In the genomic region with DNA sequence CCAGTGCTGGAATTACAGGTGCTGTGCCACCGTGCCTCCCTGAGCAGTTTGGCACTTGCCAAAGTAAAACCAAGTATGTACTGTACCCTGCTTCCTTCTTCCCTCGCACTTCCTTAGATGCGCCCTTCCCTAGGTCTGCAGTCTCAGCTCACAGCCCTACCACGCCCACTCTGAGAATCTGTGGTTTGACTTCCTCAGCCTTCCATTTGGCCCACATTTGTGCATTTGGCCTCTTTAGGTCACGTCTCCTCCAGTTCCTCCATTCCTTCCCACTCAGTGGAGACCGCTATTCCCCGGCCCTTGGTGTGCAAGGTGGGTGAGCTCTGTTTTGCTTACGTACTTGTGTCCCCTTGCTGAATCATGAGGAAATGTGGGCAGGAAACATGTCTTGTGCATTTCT, we compare ENCODE assay signal across 24 mouse cellular contexts. TPM values are rescaled to one million over a fixed set of nuclear protein-coding genes. Genes with fewer than 3 reads are reported as not detected.
DNase-seq lines count a peak whose midpoint lies in the region; ATAC-seq and TF ChIP-seq lines count a peak whose summit lies in the region.
"Had no signal": no experiment of that assay in that cellular context is flagged by ENCODE, and none has a peak within 500 bp of the region (broad histone marks: within the 10 kb centered on the region; RNA-seq: fewer than 3 reads in every experiment).

No protein-coding gene starts in this region.

- TF ChIP-seq EP300 in heart, adult 2 months (IDR thresholded peaks at IDR 0.05; ENCODE audit: insufficient read depth, low read depth, low read length) = no peak
- no peak for TF ChIP-seq EP300 in heart, postnatal 0 days (IDR thresholded peaks at IDR 0.05; ENCODE audit: low read depth)

- TF ChIP-seq POLR2A in heart, adult 2 months (IDR thresholded peaks at IDR 0.05; ENCODE audit: insufficient read depth, low read depth, low read length) = no peak
- TF ChIP-seq POLR2A in cerebellum, adult 2 months (IDR thresholded peaks at IDR 0.05; ENCODE audit: borderline replicate concordance, insufficient read depth, low read length) = no peak

- H3K27ac ChIP-seq in heart, embryonic 10.5 days = peak overlapping the region; percentile 52
- no peak overlapping the region; the same call in 1 of the 2 replicates for H3K27ac ChIP-seq in heart, adult 2 months
- peak overlapping the region; percentile 60 for H3K27ac ChIP-seq in heart, postnatal 0 days (ENCODE audit: low read depth)
- H3K27ac ChIP-seq in brown adipose tissue, adult 24 weeks (replicated peaks; ENCODE audit: low read depth, low read length) = 0 out of 2 replicates have a peak overlapping the region, but pooled peaks have one; percentile 16
- no peak overlapping the region for H3K27ac ChIP-seq in cerebellum, adult 2 months (ENCODE audit: insufficient read depth, low read length)
- H3K27ac ChIP-seq: embryonic facial prominence, embryonic 15.5 days; hindbrain, embryonic 14.5 days; limb, embryonic 12.5 days; liver, embryonic 14.5 days; lung, embryonic 15.5 days; stomach, embryonic 15.5 days had no signal

- H3K36me3 ChIP-seq in heart, embryonic 10.5 days = peaks cover 30% of the 10 kb centered on the region
- H3K36me3 ChIP-seq in heart, adult 2 months (ENCODE audit: control insufficient read depth, insufficient read depth, low read length) = peaks cover 5% of the 10 kb centered on the region
- H3K36me3 ChIP-seq in heart, postnatal 0 days (replicated peaks; ENCODE audit: control insufficient read depth, insufficient read depth, low read length) = peaks cover 18% of the 10 kb centered on the region; the same call in 1 of the 2 replicates
- H3K36me3 ChIP-seq: embryonic facial prominence, embryonic 15.5 days; limb, embryonic 12.5 days; lung, embryonic 15.5 days; stomach, embryonic 15.5 days had no signal

- ATAC-seq in heart, postnatal 0 days (ENCODE audit: insufficient read depth, low read depth) = no peak
- ATAC-seq in megakaryocyte progenitor cell, adult 5-6 weeks (replicated peaks; ENCODE audit: poor library complexity) = peak; percentile 75
- ATAC-seq: CD4-positive, CD25-positive, alpha-beta regulatory T cell, adult 4 months; forebrain, embryonic 16.5 days; Patski had no signal

- H3K9ac ChIP-seq in heart, adult 2 months (ENCODE audit: low read depth, low read length) = no peak overlapping the region
- H3K9ac ChIP-seq in heart, postnatal 0 days (replicated peaks; ENCODE audit: low read depth, low read length) = no peak overlapping the region
- H3K9ac ChIP-seq: embryonic facial prominence, embryonic 15.5 days; hindbrain, embryonic 14.5 days; limb, embryonic 12.5 days; liver, embryonic 14.5 days; lung, embryonic 15.5 days; stomach, embryonic 15.5 days had no signal

- no peaks in the 10 kb centered on the region for H3K27me3 ChIP-seq in heart, embryonic 10.5 days (ENCODE audit: insufficient read depth, poor library complexity, severe bottlenecking)
- no peaks in the 10 kb centered on the region for H3K27me3 ChIP-seq in heart, adult 2 months (ENCODE audit: control insufficient read depth, insufficient read depth, low read length)
- H3K27me3 ChIP-seq in heart, postnatal 0 days (ENCODE audit: control insufficient read depth, insufficient read depth, low read length) = no peaks in the 10 kb centered on the region
- no peaks in the 10 kb centered on the region for H3K27me3 ChIP-seq in cerebellum, adult 2 months (ENCODE audit: control insufficient read depth, insufficient read depth, low read length)
- H3K27me3 ChIP-seq: embryonic facial prominence, embryonic 15.5 days; limb, embryonic 12.5 days; lung, embryonic 15.5 days; Patski; stomach, embryonic 15.5 days had no signal

- no peaks in the 10 kb centered on the region for H3K9me3 ChIP-seq in heart, embryonic 10.5 days
- H3K9me3 ChIP-seq in heart, postnatal 0 days (replicated peaks; ENCODE audit: control insufficient read depth, low read length) = no peaks in the 10 kb centered on the region
- H3K9me3 ChIP-seq: embryonic facial prominence, embryonic 15.5 days; limb, embryonic 12.5 days; lung, embryonic 15.5 days; megakaryocyte, embryonic 14.5 days; stomach, embryonic 15.5 days had no signal

- intact Hi-C loops in heart, adult 2 months (cut with DNase I) = no loop called here

- no peak overlapping the region for H3K4me3 ChIP-seq in heart, embryonic 10.5 days
- no peak overlapping the region for H3K4me3 ChIP-seq in heart, adult 2 months
- no peak overlapping the region for H3K4me3 ChIP-seq in heart, postnatal 0 days (ENCODE audit: low read depth, low read length)
- H3K4me3 ChIP-seq in brown adipose tissue, adult 24 weeks (ENCODE audit: insufficient read depth, low read depth, low read length) = no peak overlapping the region
- no peak overlapping the region for H3K4me3 ChIP-seq in cerebellum, adult 2 months (replicated peaks; ENCODE audit: insufficient read depth, low read depth, low read length)
- H3K4me3 ChIP-seq: embryonic facial prominence, embryonic 15.5 days; limb, embryonic 12.5 days; lung, embryonic 15.5 days; megakaryocyte, embryonic 14.5 days; myocyte; stomach, embryonic 15.5 days had no signal

- DNase-seq in heart, embryonic 10.5 days (ENCODE audit: low spot score) = no peak
- no peak for DNase-seq in heart, adult 2 months
- no peak for DNase-seq in heart, postnatal 0 days (ENCODE audit: low spot score)
- DNase-seq in heart, adult 8-10 months (ENCODE audit: low spot score) = no peak
- DNase-seq in frontal cortex, postnatal 14 days (ENCODE audit: low spot score in 2 of 2) = no peak
- no peak for DNase-seq in cerebellum, adult 2 months
- DNase-seq: adrenal gland, postnatal 14 days; cerebellum, adult 11-12 months; cerebellum, postnatal 25 days; midbrain, embryonic 14.5 days; right cerebral cortex, postnatal 25 days had no signal

- WGBS in heart, embryonic 10.5 days = 82% methylated on average over 8 of the region's 8 CpGs
- 48% methylated on average over 8 of the region's 8 CpGs for WGBS in heart, adult 2 months
- WGBS in heart, postnatal 0 days = 73% methylated on average over 8 of the region's 8 CpGs
- 81% methylated on average over 8 of the region's 8 CpGs for WGBS in cerebellum, adult 2 months

- no peak overlapping the region for H3K4me2 ChIP-seq in heart, postnatal 0 days (ENCODE audit: low read depth, low read length)
- H3K4me2 ChIP-seq: embryonic facial prominence, embryonic 15.5 days; hindbrain, embryonic 14.5 days; limb, embryonic 12.5 days; lung, embryonic 15.5 days; stomach, embryonic 15.5 days had no signal

- no peak for TF ChIP-seq CTCF in heart, adult 2 months (IDR thresholded peaks at IDR 0.05)
- TF ChIP-seq CTCF in heart, postnatal 0 days (IDR thresholded peaks at IDR 0.05; ENCODE audit: low read depth) = no peak
- no peak for TF ChIP-seq CTCF in cerebellum, adult 2 months (IDR thresholded peaks at IDR 0.05; ENCODE audit: borderline replicate concordance, insufficient read depth, low read depth, low read length)

- peaks cover 86% of the 10 kb centered on the region for H3K4me1 ChIP-seq in heart, embryonic 10.5 days
- peaks cover 36% of the 10 kb centered on the region for H3K4me1 ChIP-seq in heart, adult 2 months (ENCODE audit: control insufficient read depth, insufficient read depth, low read length)
- H3K4me1 ChIP-seq in heart, postnatal 0 days (ENCODE audit: control insufficient read depth, insufficient read depth) = peaks cover 88% of the 10 kb centered on the region
- H3K4me1 ChIP-seq in brown adipose tissue, adult 24 weeks (ENCODE audit: control insufficient read depth, insufficient read depth, insufficient read length, low read length) = peaks cover 18% of the 10 kb centered on the region
- peaks cover 54% of the 10 kb centered on the region for H3K4me1 ChIP-seq in cerebellum, adult 2 months (ENCODE audit: control insufficient read depth, insufficient read depth, low read length)
- H3K4me1 ChIP-seq: megakaryocyte, embryonic 14.5 days; stomach, embryonic 15.5 days had no signal

- H3K79me2 ChIP-seq in heart, adult 2 months (replicated peaks; ENCODE audit: control insufficient read depth, insufficient read depth, low read length) = no peaks in the 10 kb centered on the region; the same call in 1 of the 2 replicates

RNA-seq across cellular contexts. Expression of a gene that starts 59.9 kb away (rescaled TPM):
- polyA plus RNA-seq in heart, embryonic 10.5 days (2016; fragmentation: Nextera tagmentation; extraction: Ambion mirVana) = 77.8 and 153 TPM in 2 replicates
- total RNA-seq in heart, adult 2 months (2021) = 10 to 100 TPM; 87.7 to 89.1 TPM
- polyA plus RNA-seq in heart, adult 2 months (2012; rRNA removed) = 44.8 and 53.7 TPM in 2 replicates
- total RNA-seq in heart, postnatal 0 days (2014; rRNA removed; ENCODE audit: low replicate concordance) = 136 and 169 TPM in 2 replicates
- 59.9 and 78.1 TPM in 2 replicates for polyA plus RNA-seq in heart, postnatal 0 days (2015; fragmentation: Nextera tagmentation; extraction: Ambion mirVana)
- 100 to 1,000 TPM in 1 of 4 experiments, 10 to 100 TPM in 3; 82.0 to 100 (median 95.6) TPM for total RNA-seq in heart, adult 8-10 months (2022)
- polyA plus RNA-seq in brown adipose tissue, adult 24 weeks (2012; ENCODE audit: insufficient read depth, insufficient read length, missing spikeins) = 11.3 and 18.7 TPM in 2 replicates
- 0.52 and 0.88 TPM in 2 replicates for total RNA-seq in megakaryocyte progenitor cell, adult 5-6 weeks (2015)
- total RNA-seq in megakaryocyte progenitor cell, adult 5-6 weeks (2017) = 0.46 and 0.54 TPM in 2 replicates
- 173 and 203 TPM in 2 replicates for polyA plus RNA-seq in cerebellum, adult 2 months (2012; rRNA removed)

Comparison
In these comparisons a context has a peak if more than half of its experiments do, and no peak if none do; other contexts are left out.
1. H3K27ac ChIP-seq: peak in heart, embryonic 10.5 days (single experiment), heart, postnatal 0 days (single experiment) and brown adipose tissue, adult 24 weeks (single experiment); none in heart, adult 2 months (single experiment) and cerebellum, adult 2 months (single experiment).